Mouse (Mus musculus) MEL-GATA-1-ER (cell line): ENCODE data around the gene Aprt.

Experiments
- DNase-seq: peaks from one replicate; pipeline ENCODE4 v3.0.0-alpha.2; 2012; ENCODE audit warnings: low read depth; ENCODE audit errors: extremely low read depth

The Aprt gene

GRCm38 (mm10) chr8:122566766-122567165 is 9.9 kb downstream of the Aprt start:
- DNase-seq: no peak

- no peak for DNase-seq
Observed at GRCm38 (mm10) chr8:122564363-122565352, 12.1 kb downstream of the Aprt start.

GRCm38 (mm10) chr8:122561199-122561598 is 15.5 kb downstream of the Aprt start:
- DNase-seq: no peak

- DNase-seq: no peak
Observed at GRCm38 (mm10) chr8:122558671-122559349, 17.9 kb downstream of the Aprt start.

- no peak for DNase-seq
Observed at GRCm38 (mm10) chr8:122557248-122558038, 19.3 kb downstream of the Aprt start.

GRCm38 (mm10) chr8:122556030-122557009 is 20.4 kb downstream of the Aprt start:
- DNase-seq: no peak

GRCm38 (mm10) chr8:122554786-122555185 is 21.9 kb downstream of the Aprt start:
- no peak for DNase-seq

- DNase-seq: no peak
Observed at GRCm38 (mm10) chr8:122551265-122552051, 25.3 kb downstream of the Aprt start, which contains the start of gene Piezo1. Gene Piezo1 (minus strand): TSS chr8:122551329.

- DNase-seq: no peak
Observed at GRCm38 (mm10) chr8:122550995-122551264, 25.8 kb downstream of the Aprt start.

- no peak for DNase-seq
Observed at GRCm38 (mm10) chr8:122550234-122550994, 26.3 kb downstream of the Aprt start.

GRCm38 (mm10) chr8:122548891-122549439 is 27.7 kb downstream of the Aprt start:
- DNase-seq: no peak

GRCm38 (mm10) chr8:122548331-122548730 is 28.4 kb downstream of the Aprt start:
- no peak for DNase-seq

- DNase-seq: peak; percentile 90
Observed at GRCm38 (mm10) chr8:122547815-122548214, 28.9 kb downstream of the Aprt start.

GRCm38 (mm10) chr8:122546811-122547453 is 29.8 kb downstream of the Aprt start:
- DNase-seq: no peak

GRCm38 (mm10) chr8:122546066-122546755 is 30.5 kb downstream of the Aprt start:
- DNase-seq: no peak

- no peak for DNase-seq
Observed at GRCm38 (mm10) chr8:122544138-122544537, 32.6 kb downstream of the Aprt start.

- DNase-seq: no peak
Observed at GRCm38 (mm10) chr8:122538310-122539076, 38.2 kb downstream of the Aprt start.
